Mouse (Mus musculus): ENCODE measurements around the gene Lingo1. TPM values are rescaled to one million over a fixed set of nuclear protein-coding genes. Genes with fewer than 3 reads are reported as not detected.

The Lingo1 gene
- polyA plus RNA-seq, 1 experiment from 2014 or later: 1.0 TPM

DNA sequence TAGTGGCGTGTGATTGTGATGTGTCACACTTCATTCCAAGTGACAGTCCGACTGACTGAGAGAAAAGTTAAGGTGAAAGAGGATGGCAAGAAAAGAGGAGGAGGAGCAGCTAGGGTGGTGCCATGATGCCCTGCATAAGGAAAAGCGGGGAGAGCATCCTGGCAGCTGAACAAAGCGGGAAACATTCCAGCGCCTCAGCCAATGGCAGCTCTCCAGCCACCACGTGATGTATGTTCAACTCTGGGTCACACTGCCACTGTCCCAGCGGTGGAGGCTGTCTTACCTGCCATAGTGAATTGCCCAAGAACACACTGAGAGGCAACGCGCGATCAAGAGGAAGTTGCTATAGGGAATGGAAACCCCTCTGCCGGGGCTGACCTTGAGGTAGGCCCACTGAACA, 172.9 kb downstream of the Lingo1 start:
- no peak overlapping the region for H3K9ac ChIP-seq (ENCODE audit: low read depth, low read length)
- peaks cover 8% of the 10 kb centered on the region for H3K27me3 ChIP-seq (replicated peaks; ENCODE audit: control insufficient read depth, insufficient read depth, low read length)
- no peak overlapping the region for H3K4me2 ChIP-seq (ENCODE audit: low read depth, low read length)
- H3K36me3 ChIP-seq (ENCODE audit: control insufficient read depth, insufficient read depth, low read length): no peaks in the 10 kb centered on the region
- H3K4me3 ChIP-seq (ENCODE audit: low read length): no peak overlapping the region
- WGBS: 83% methylated on average over 11 of the region's 11 CpGs
- H3K27ac ChIP-seq (ENCODE audit: low read length): no peak overlapping the region
- no peak for ATAC-seq
- no peaks in the 10 kb centered on the region; the same call in 1 of the 2 replicates for H3K4me1 ChIP-seq (ENCODE audit: control insufficient read depth, insufficient read depth, low read length)
- no peaks in the 10 kb centered on the region for H3K9me3 ChIP-seq (ENCODE audit: control insufficient read depth, low read length)

DNA sequence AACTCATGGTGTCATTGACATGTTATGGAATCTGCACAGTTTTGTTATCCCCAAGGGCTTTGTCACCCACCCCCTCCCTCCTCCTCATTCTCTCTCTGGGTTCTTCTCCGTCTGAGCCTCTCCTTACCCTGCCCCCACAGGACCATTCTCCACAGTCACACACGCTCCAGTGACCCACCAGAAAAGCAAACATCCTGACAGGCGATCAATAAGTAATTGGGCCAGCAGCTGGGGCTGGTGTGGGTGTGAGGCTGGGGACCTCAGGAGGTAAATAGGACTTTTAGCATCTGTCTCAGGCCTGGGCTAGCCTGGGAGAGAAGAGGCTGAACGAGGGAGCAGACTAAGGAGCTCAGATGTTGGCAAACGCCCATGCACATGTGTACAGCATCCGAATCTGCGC, 173.5 kb downstream of the Lingo1 start:
- Histone ChIP-seq H3K4me2 (ENCODE audit: low read depth, low read length) (no peak overlapping the region), H3K27me3 (replicated peaks; ENCODE audit: control insufficient read depth, insufficient read depth, low read length) (peaks cover 8% of the 10 kb centered on the region), H3K4me3 (ENCODE audit: low read length) (no peak overlapping the region), H3K9me3 (ENCODE audit: control insufficient read depth, low read length) (no peaks in the 10 kb centered on the region), H3K9ac (ENCODE audit: low read depth, low read length) (no peak overlapping the region), H3K4me1 (ENCODE audit: control insufficient read depth, insufficient read depth, low read length) (no peaks in the 10 kb centered on the region; the same call in 1 of the 2 replicates), H3K27ac (ENCODE audit: low read length) (no peak overlapping the region), H3K36me3 (ENCODE audit: control insufficient read depth, insufficient read depth, low read length) (no peaks in the 10 kb centered on the region)
- WGBS: 57% methylated on average over 7 of the region's 7 CpGs
- no peak for ATAC-seq

DNA sequence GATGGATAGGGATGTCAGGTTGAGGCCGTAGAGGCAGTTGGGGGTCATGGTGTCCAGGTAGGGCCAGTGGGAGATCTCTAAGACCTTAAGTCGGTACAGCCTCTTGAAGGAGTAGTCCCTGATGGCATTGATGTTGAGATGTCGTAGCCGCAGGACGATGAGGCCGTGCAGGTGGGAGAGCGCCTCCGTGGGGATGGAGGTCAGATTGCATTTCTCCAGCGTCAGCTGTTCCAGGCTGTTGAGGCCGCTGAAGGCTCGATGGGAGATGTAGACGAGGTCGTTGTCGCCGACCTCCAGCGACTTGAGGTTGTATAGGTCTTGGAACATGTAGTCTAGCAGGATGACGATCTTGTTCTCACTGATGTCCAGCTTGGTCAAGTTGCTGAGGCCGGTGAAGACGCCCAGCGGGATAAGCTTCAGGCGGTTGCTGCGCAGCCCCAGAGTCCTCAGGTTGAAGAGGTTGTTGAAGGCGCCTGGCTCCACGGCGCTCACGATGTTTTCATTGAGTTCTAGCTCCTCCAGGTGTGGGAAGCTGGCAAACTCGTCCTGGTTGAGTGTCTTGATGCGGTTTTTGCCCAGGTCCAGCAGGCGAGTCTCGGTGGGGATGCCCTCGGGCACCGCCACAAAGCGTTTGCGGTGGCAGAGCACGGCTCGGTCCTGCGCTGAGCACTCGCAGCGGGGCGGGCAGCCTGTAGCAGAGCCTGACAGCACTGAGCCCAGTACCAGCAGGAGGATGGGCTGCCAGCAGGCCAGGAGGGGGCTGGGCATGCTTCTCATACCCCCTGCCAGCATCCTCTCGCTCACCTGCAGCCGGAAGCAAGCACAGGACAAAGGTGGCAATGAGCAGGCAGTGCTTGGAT, 175.5 kb downstream of the Lingo1 start:
- Histone ChIP-seq H3K4me3 (ENCODE audit: low read length) (0 out of 2 replicates have a peak overlapping the region, but pooled peaks have one; percentile 3), H3K9ac (ENCODE audit: low read depth, low read length) (no peak overlapping the region), H3K27ac (ENCODE audit: low read length) (no peak overlapping the region), H3K4me1 (ENCODE audit: control insufficient read depth, insufficient read depth, low read length) (no peaks in the 10 kb centered on the region; the same call in 1 of the 2 replicates), H3K36me3 (ENCODE audit: control insufficient read depth, insufficient read depth, low read length) (no peaks in the 10 kb centered on the region), H3K27me3 (replicated peaks; ENCODE audit: control insufficient read depth, insufficient read depth, low read length) (peaks cover 8% of the 10 kb centered on the region), H3K9me3 (ENCODE audit: control insufficient read depth, low read length) (no peaks in the 10 kb centered on the region), H3K4me2 (ENCODE audit: low read depth, low read length) (no peak overlapping the region)
- WGBS: 26% methylated on average over 42 of the region's 42 CpGs
- ATAC-seq: no peak

- ATAC-seq: no peak
- WGBS: 69% methylated on average over 23 of the region's 23 CpGs
- H3K4me1 ChIP-seq (ENCODE audit: control insufficient read depth, insufficient read depth, low read length): no peaks in the 10 kb centered on the region
Observed at GRCm38 (mm10) chr9:56619715-56620114, 176.6 kb downstream of the Lingo1 start.

DNA sequence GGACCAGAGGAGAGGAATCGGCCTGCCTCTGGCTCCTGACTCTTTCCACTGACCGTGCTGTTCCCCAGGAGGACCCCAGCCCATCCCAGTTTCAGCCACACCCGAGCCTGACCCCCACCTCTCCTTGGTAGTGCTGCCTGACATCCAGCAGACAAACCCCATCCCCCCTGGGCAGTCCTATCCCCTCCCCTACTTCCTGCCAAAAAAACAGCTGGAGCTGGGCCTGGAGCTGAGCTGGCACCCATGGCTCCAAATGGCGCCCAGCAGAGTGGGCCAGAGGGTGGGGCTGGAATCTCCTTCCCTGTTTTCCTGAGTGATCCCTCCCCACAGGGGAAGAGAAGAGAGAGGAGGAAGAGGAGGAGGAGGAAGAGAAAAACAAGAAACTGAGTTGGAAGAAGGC, 177.6 kb downstream of the Lingo1 start:
- H3K4me2 ChIP-seq (ENCODE audit: low read depth, low read length): no peak overlapping the region
- no peak overlapping the region for H3K27ac ChIP-seq (ENCODE audit: low read length)
- no peaks in the 10 kb centered on the region for H3K36me3 ChIP-seq (ENCODE audit: control insufficient read depth, insufficient read depth, low read length)
- ATAC-seq: no peak
- no peaks in the 10 kb centered on the region for H3K9me3 ChIP-seq (ENCODE audit: control insufficient read depth, low read length)
- no peak overlapping the region for H3K9ac ChIP-seq (ENCODE audit: low read depth, low read length)
- H3K27me3 ChIP-seq (replicated peaks; ENCODE audit: control insufficient read depth, insufficient read depth, low read length): peaks cover 8% of the 10 kb centered on the region
- no peak overlapping the region for H3K4me3 ChIP-seq (ENCODE audit: low read length)
- 88% methylated on average over 4 of the region's 4 CpGs for WGBS
- no peaks in the 10 kb centered on the region for H3K4me1 ChIP-seq (ENCODE audit: control insufficient read depth, insufficient read depth, low read length)

More at GRCm38 (mm10) chr9:56619715-56620114, 176.6 kb downstream of the Lingo1 start:
- H3K27me3 ChIP-seq (replicated peaks; ENCODE audit: control insufficient read depth, insufficient read depth, low read length): peaks cover 8% of the 10 kb centered on the region
- no peak overlapping the region for H3K9ac ChIP-seq (ENCODE audit: low read depth, low read length)
- H3K4me3 ChIP-seq (ENCODE audit: low read length): no peak overlapping the region
- H3K27ac ChIP-seq (ENCODE audit: low read length): no peak overlapping the region
- no peak overlapping the region for H3K4me2 ChIP-seq (ENCODE audit: low read depth, low read length)
- H3K9me3 ChIP-seq (ENCODE audit: control insufficient read depth, low read length): no peaks in the 10 kb centered on the region
- H3K36me3 ChIP-seq (ENCODE audit: control insufficient read depth, insufficient read depth, low read length): no peaks in the 10 kb centered on the region

- ATAC-seq: no peak
- Histone ChIP-seq H3K4me3 (ENCODE audit: low read length) (no peak overlapping the region), H3K9me3 (ENCODE audit: control insufficient read depth, low read length) (no peaks in the 10 kb centered on the region), H3K4me1 (ENCODE audit: control insufficient read depth, insufficient read depth, low read length) (no peaks in the 10 kb centered on the region), H3K27me3 (replicated peaks; ENCODE audit: control insufficient read depth, insufficient read depth, low read length) (peaks cover 3% of the 10 kb centered on the region), H3K36me3 (ENCODE audit: control insufficient read depth, insufficient read depth, low read length) (no peaks in the 10 kb centered on the region), H3K27ac (ENCODE audit: low read length) (no peak overlapping the region), H3K9ac (ENCODE audit: low read depth, low read length) (no peak overlapping the region), H3K4me2 (ENCODE audit: low read depth, low read length) (no peak overlapping the region)
- 84% methylated on average over 3 of the region's 3 CpGs for WGBS
Observed at GRCm38 (mm10) chr9:56616061-56616460, 180.2 kb downstream of the Lingo1 start.

GRCm38 (mm10) chr9:56612798-56613183, 183.5 kb downstream of the Lingo1 start:
- Histone ChIP-seq H3K4me1 (ENCODE audit: control insufficient read depth, insufficient read depth, low read length) (no peaks in the 10 kb centered on the region), H3K27me3 (replicated peaks; ENCODE audit: control insufficient read depth, insufficient read depth, low read length) (0 out of 2 replicates have a peak, but pooled peaks cover 2% of the 10 kb centered on the region), H3K4me3 (ENCODE audit: low read length) (no peak overlapping the region), H3K9me3 (ENCODE audit: control insufficient read depth, low read length) (no peaks in the 10 kb centered on the region), H3K27ac (ENCODE audit: low read length) (no peak overlapping the region), H3K9ac (ENCODE audit: low read depth, low read length) (no peak overlapping the region), H3K4me2 (ENCODE audit: low read depth, low read length) (no peak overlapping the region), H3K36me3 (ENCODE audit: control insufficient read depth, insufficient read depth, low read length) (no peaks in the 10 kb centered on the region)
- WGBS: 35% methylated on average over 12 of the region's 12 CpGs
- ATAC-seq: no peak

GRCm38 (mm10) chr9:56611912-56612797, 184.1 kb downstream of the Lingo1 start:
- ATAC-seq: no peak
- Histone ChIP-seq H3K9ac (ENCODE audit: low read depth, low read length) (no peak overlapping the region), H3K36me3 (ENCODE audit: control insufficient read depth, insufficient read depth, low read length) (no peaks in the 10 kb centered on the region), H3K4me1 (ENCODE audit: control insufficient read depth, insufficient read depth, low read length) (no peaks in the 10 kb centered on the region), H3K27me3 (replicated peaks; ENCODE audit: control insufficient read depth, insufficient read depth, low read length) (0 out of 2 replicates have a peak, but pooled peaks cover 2% of the 10 kb centered on the region), H3K9me3 (ENCODE audit: control insufficient read depth, low read length) (no peaks in the 10 kb centered on the region), H3K4me2 (ENCODE audit: low read depth, low read length) (no peak overlapping the region), H3K27ac (ENCODE audit: low read length) (no peak overlapping the region), H3K4me3 (ENCODE audit: low read length) (no peak overlapping the region)
- 86% methylated on average over 8 of the region's 8 CpGs for WGBS

DNA sequence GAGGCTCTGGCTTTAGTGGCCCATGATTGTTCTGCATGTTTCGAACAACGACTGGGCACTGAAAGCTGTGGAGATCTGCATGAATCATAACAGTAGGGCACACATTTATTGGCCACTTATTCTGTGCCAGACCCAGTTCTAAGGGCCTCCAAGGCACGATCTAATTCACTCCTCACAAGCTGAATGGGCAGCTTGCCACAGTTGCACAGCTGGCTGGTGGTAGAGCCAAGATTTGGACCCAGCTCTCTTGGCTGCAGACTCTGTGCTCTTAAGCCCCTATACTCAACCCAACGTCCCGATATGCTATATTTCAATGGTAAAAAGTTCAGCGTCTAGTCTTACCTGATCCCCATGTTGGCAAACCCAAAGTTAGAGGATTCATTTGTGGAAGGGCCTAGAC, 185.3 kb downstream of the Lingo1 start:
- Histone ChIP-seq H3K27me3 (replicated peaks; ENCODE audit: control insufficient read depth, insufficient read depth, low read length) (0 out of 2 replicates have a peak, but pooled peaks cover 2% of the 10 kb centered on the region), H3K4me3 (ENCODE audit: low read length) (no peak overlapping the region), H3K27ac (ENCODE audit: low read length) (no peak overlapping the region), H3K4me2 (ENCODE audit: low read depth, low read length) (no peak overlapping the region), H3K4me1 (ENCODE audit: control insufficient read depth, insufficient read depth, low read length) (no peaks in the 10 kb centered on the region), H3K36me3 (ENCODE audit: control insufficient read depth, insufficient read depth, low read length) (no peaks in the 10 kb centered on the region), H3K9me3 (ENCODE audit: control insufficient read depth, low read length) (no peaks in the 10 kb centered on the region), H3K9ac (ENCODE audit: low read depth, low read length) (no peak overlapping the region)
- ATAC-seq: no peak
- 84% methylated on average over 6 of the region's 6 CpGs for WGBS

Data from intestine, embryonic 16.5 days (tissue).